Mouse (Mus musculus) embryo, embryonic 11.5 days (tissue): ENCODE data around the gene Fgfbp3.
"Not testable (repeated sequence)": the region's sequence is repeated elsewhere in the genome, so short reads cannot be mapped to it uniquely, and the experiment has no call there.

Source experiments
- DNase-seq: peaks from one replicate; pipeline ENCODE4 v3.0.0-alpha.2; 2012; ENCODE audit warnings: low read depth, low spot score

The Fgfbp3 gene

DNA sequence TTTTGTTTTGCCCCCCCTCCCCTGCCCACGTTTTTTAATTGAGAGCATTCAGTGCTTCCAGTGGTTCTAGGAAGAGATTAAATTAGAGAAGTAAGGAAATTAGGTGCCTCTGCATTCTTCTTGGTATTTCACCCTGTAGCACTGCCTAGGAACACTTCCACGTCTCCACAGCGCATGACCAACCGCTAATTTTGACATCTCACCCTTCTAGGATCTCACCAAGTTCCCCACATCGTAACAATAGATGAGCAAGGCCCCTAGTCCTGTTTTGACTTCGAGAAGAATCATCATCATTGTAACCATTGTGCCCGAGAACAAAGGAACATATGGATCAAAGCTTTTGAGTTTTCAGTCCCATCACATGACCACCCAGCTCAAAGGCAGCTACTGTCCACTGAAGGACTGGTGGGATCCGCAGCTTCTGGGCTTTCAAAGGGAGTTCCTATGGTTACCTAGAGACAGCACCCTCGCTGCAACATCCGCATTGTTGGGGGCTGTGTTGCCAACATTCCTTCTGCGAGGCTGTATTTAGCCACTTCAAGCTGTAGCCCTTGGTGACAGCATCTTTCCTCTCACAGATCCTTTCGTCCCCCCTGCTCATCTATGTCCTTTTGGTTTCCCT lies 8.9 kb downstream of the Fgfbp3 start:
- no peak for DNase-seq

DNA sequence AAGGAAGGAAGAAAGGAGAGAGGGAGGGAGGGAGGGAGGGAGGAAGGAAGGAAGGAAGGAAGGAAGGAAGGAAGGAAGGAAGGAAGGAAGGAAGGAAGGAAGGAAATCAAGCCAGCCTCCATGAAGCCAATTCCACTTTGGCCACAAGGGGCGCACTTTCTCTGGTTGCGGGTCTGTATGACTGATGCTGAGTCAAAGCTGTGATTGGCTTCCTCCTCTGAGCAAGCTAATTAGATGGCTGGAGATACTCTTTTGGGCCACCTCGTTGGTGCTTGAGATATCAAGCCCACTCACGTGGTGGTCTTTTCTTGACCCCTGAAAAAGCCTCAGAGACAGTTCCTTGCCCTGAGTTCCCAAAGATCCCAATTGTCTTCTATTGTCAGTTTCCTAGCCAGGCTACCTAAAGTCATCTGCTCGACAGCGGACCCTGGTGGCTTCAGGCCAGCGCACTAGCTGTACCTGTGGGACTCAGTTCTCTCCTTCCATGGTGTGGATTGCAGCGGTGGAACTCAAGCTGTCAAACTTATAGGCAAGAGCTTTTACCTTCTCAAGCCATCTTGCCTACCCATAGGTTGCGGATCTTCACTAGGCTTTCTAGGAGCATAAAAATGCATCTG lies 9.6 kb downstream of the Fgfbp3 start:
- no peak for DNase-seq

DNA sequence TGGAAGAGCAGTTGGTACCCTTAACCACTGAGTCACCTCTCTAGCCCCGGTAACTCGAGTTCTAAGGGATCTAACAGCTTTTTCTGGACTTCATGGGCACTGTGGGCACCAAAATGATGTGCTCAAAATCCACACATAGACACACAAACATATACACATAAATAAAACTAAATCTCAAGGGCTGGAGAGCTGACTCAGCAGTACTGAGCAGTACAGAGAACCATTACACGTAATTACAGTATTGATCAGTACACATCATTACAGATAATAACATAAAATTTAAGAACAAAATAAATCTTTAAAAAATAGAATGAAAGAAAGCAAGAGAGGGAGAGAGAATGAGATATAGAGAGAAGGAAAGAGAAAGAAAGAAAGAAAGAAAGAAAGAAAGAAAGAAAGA lies 10.3 kb downstream of the Fgfbp3 start:
- no peak for DNase-seq

DNA sequence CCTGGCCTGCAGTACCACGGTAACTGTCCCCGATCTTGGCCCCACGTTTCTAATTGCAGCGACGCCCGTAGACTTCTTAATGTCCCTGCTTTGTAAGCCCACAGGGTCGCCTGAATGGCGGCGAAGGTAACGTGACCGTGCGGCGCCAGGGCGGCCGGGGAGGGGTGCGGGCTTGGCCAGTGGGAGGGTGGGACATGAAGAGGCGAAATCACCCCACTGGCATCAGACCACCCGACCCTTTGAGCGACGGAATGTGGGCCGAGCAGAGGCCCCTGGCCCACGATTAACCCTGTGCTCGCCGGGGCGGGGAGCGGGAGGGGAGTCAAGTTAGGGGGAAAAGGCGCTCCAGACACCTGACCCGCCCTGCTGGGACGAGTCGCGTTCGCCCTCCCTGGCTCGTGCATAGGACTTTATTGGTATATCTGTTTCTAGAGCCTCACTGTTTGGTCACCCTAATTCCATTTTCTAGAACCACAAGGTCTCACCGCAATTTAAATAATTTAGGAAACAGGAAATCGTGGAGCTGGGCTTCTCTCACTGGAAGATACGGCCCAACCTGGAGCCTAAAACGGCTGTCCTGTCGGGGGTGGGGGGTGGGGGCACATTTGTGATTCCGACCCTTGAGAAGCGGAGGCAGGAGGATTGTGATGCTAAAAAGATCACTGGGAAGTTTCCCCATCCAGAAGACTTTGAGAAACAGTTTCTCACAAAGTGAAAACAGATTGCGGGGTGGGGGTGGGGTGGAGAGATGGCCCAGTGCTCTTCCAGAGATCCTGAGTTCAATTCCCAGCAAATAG lies 15.0 kb downstream of the Fgfbp3 start:
- DNase-seq: no peak

DNA sequence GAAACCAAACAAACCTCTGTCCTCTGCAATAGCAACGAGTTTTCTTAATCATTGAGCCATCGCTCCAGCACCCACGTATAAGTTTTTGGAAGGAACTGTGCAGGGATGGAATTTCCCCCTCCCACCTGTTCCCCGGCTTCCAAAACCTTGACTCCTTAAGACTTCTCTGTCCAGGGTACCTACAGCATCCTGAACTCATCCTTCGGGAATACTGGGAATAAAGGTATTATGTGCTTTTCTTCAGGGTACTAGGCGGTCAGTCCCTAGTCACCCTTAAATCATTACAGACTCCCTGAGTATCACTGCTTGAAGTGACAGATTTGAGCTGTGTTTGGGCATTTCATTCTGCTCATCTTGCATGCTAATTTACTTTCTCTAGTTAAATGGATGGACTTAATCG lies 16.0 kb downstream of the Fgfbp3 start:
- no peak for DNase-seq

DNA sequence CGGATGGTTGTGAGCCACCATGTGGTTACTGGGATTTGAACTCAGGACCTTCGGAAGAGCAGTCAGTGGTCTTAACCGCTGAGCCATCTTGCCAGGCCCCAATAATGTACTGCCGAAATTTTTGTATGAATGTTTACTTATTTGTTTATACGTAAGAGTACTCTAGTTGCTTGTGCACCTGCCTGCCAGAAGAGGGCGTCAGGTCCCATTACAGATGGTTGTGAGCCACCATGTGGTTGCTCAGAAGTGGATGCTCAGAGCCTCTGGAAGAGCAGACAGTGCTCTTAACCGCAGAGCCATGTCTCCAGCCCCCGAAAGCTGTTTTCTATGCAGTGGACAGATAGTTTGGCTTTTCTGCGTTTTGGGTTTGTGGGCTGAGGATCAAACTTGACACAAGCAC lies 21.6 kb downstream of the Fgfbp3 start:
- DNase-seq: no peak

DNA sequence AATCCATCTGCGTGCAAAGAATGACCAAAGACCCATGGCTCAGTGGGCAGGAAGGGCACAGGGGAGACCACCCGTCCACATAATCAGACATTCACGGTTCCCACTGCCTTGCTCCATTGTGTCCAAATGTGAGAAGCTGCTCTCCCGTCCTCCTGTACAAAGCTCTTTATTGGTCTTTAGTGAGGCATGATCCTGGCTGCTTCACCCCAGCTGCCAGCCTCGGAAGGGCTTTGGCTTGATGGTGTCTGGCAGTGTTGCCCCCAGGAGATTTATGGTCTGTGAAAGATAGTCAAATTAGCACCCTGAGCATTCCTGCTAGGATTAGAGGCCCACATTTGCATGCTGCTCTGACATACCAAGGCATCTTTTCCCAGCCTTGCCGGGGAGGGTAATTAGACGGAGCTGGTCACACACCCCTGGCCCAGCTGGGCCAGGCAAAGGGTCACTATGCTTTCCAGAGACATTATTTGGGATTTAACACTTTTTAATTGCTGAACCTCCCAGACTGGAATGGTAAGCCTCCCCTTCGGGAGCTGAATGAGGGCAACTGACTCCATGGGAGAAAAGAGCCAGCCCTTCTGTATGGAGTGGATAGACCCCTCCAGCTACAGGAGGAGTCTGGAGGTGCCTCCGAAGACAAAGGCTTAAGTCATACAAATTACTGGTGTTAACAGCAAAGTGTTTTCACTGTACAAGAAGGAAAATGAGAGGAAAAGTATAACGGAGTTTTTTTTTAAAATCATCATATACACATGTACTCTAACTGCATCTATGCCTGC lies 22.4 kb downstream of the Fgfbp3 start:
- DNase-seq: no peak

DNA sequence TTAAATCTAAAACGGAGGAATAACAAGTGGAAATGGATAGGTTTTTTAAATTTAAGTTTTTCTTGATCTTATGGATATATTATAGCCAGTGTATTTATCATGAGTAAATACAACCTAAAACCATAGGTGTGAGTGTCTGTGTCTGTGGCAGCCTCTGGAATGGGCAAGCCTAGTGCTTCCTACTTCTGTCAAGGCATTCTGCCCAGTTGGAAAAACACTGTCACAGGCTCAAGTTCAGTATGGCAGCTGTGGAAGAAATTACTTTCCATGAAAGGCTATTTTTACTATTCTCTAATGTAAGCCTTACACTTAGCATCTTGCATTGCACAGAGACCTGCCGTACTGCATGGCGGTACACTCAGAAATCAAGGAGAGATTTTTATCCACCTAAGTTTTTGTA lies 27.7 kb downstream of the Fgfbp3 start:
- no peak for DNase-seq

DNA sequence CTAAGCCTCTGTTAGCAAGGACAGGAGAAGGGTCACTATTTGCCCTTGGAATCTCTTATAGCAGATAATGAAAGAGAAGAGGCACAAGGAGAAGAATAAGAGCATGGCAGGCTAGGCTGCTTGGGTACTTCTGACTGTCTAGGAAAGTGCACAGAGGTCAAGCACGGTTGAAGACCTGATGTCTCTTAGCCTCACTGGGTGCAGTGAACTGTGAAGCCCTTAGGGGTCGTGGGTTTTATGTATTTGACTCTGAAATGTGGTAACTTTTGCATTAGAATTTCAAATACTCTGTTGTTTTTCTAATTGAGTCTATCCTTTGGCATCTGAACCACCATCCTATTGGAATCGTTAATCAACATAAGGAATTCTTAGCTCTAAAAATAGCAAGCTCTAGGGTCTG lies 31.7 kb downstream of the Fgfbp3 start:
- no peak for DNase-seq

DNA sequence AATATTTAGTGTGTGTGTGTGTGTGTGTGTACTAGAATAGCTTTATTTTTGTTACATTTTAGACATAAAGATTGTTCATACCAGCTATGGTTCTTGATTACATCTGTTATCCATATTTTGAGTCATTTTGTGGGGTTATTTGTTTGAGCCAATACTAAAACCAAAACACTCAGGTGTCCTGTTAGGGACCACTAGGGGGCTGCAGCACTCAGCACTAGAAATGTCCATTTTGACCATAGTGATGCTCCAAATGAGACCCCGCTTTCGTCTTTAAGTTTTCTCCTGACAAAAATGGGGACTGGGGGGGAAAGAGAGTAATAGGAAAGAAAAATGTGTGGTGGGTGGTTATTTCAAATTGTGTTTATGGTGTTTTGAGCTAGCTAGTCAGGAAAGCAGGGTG lies 33.1 kb downstream of the Fgfbp3 start:
- no peak for DNase-seq

DNA sequence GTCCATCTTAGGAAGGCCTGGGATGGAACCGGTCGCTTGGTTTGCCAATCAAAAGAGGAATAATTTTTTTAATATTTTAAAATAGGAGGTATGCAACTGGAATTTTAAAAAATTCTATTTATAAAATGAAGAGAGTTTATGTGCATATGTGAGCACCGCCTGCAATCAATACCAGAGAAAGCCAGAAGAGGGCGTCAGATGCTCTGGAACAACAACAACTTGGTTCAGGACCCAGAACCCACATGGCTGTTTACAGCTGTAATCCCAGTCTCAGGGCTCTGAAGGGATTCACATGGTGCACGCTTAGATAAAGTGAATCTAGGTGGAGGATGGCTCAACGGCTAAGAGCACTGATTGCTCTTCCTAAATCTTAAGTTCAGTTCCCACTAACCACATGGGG lies 36.3 kb downstream of the Fgfbp3 start:
- DNase-seq: no peak

DNA sequence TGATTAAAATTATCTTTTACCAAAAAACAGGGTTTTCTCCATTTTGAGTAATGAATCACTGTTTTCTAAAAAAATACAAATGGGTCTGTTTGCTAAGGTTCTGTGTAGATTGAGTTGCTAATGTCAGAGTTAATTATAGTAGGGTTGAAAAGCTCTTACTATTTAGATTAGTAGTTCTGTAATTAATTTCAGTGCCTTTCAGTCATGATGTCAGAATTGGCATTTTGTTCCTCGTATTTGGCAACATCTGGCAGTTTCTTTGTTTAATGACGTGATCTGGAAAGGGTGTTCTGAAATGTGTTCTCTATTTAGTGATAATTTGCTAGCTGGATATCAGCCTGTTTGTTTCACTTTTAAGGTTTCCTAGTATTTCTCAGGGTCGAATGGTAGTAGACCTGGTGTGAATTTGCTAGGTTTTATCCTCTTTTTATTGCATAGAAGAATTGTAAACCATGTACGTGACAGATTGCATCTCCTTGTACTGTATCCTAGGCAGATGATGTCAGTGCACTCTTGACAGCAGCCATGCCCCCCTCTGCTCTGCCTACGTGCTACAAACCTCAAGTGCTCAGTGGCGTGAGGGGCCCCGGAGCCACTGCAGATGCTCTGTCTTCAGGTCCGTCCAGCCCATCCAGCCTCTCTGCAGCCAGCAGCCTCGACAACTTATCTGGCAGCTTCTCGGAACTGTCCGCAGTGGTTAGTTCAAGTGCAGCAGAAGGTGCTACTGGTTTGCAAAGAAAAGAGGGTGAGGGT lies 40.5 kb downstream of the Fgfbp3 start:
- no peak for DNase-seq

DNA sequence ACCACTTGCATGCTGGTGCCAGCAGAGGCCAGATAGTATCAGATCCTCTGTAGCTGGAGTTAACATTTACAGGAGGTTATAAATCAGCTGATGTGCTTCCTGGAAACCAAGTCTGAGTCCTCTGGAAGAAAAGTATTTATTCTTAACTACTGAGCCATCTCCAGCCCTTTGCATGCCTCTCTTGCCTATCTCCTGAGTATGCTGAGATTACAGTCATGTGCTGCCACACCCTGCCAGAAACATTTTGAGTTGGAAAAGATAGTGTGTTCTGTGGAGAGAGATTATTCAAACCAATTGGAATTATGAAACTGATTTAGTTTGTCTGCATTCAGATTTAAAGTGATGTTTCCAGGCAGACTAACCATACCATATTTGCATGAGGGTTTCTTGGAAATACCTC lies 42.1 kb downstream of the Fgfbp3 start:
- no peak for DNase-seq

DNA sequence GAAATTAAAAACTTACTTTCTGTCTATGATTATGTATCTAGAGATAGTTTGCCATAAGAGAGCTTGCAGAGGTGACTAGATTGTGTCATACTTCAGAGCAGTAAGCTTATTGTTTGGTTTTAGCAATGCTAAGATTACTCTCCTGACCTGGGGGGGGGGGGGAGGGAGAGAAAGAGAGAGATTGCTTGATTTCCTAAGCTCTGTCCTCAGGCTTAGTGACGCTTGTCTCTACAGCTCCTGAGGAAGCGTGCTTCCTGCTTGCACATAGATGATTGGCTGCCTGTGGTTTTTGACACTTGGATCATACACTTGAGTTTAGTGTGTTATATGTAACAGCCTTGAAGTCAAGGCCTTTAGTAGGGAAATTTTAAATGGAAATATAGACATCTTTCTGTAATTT lies 44.8 kb downstream of the Fgfbp3 start:
- DNase-seq: no peak

DNA sequence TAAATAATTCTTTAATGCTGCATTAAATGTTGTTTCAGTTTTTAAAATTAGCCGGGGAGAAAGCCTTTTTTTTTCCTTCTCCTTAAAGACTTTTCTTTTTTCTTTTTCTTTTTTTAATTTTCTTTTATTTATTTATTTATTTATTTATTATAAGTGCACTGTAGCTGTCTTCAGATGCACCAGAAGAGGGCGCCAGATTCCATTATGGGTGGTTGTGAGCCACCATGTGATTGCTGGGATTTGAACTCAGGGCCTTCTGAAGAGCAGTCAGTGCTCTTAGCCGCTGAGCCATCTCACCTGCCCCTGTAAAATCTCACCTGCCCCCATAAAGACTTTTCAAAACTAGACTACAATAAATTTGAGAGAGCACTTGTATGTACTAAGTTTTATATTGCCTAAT lies 50.7 kb downstream of the Fgfbp3 start:
- DNase-seq: not testable (repeated sequence)
